ENCODE assay signal across 11 mouse cellular contexts in genomic region chr12:64971399-64971798, GRCm38 (mm10). TPM values are rescaled to one million over a fixed set of nuclear protein-coding genes. Genes with fewer than 3 reads are reported as not detected.
DNase-seq lines count a peak whose midpoint lies in the region; ATAC-seq and TF ChIP-seq lines count a peak whose summit lies in the region.
"Had no signal": no experiment of that assay in that cellular context is flagged by ENCODE, and none has a peak within 500 bp of the region (broad histone marks: within the 10 kb centered on the region; RNA-seq: fewer than 3 reads in every experiment).

No protein-coding gene starts in this region.

- no peaks in the 10 kb centered on the region; the same call in 1 of the 2 replicates for H3K36me3 ChIP-seq in embryonic facial prominence, embryonic 13.5 days
- no peaks in the 10 kb centered on the region for H3K36me3 ChIP-seq in forebrain, embryonic 13.5 days (ENCODE audit: poor library complexity, severe bottlenecking)
- H3K36me3 ChIP-seq in liver, embryonic 14.5 days (replicated peaks; ENCODE audit: control insufficient read depth, insufficient read depth, low read depth): no peaks in the 10 kb centered on the region; the same call in 1 of the 2 replicates
- no peaks in the 10 kb centered on the region for H3K36me3 ChIP-seq in heart, embryonic 11.5 days (ENCODE audit: control insufficient read depth, insufficient read depth, low read length)
- H3K36me3 ChIP-seq: liver, embryonic 15.5 days had no signal

- peaks cover 46% of the 10 kb centered on the region for H3K4me1 ChIP-seq in embryonic facial prominence, embryonic 13.5 days
- H3K4me1 ChIP-seq in forebrain, embryonic 13.5 days: peaks cover 61% of the 10 kb centered on the region
- peaks cover 12 to 15% of the 10 kb centered on the region in 2 experiments for H3K4me1 ChIP-seq in liver, embryonic 14.5 days (replicated peaks; ENCODE audit: control insufficient read depth in 2 of 2, insufficient read depth in 2 of 2, low read length in 1 of 2)
- peaks cover 5% of the 10 kb centered on the region; the same call in 1 of the 2 replicates for H3K4me1 ChIP-seq in heart, embryonic 11.5 days (ENCODE audit: control insufficient read depth, insufficient read depth, low read length)

- no peaks in the 10 kb centered on the region for H3K9me3 ChIP-seq in embryonic facial prominence, embryonic 13.5 days
- H3K9me3 ChIP-seq in forebrain, embryonic 13.5 days (replicated peaks): no peaks in the 10 kb centered on the region
- H3K9me3 ChIP-seq in liver, embryonic 14.5 days (ENCODE audit: control insufficient read depth, low read length): no peaks in the 10 kb centered on the region
- H3K9me3 ChIP-seq in heart, embryonic 11.5 days (replicated peaks; ENCODE audit: control insufficient read depth, low read length): no peaks in the 10 kb centered on the region
- H3K9me3 ChIP-seq: liver, embryonic 15.5 days had no signal

- H3K4me2 ChIP-seq in embryonic facial prominence, embryonic 13.5 days: peak overlapping the region; percentile 61
- peak overlapping the region; percentile 63 for H3K4me2 ChIP-seq in forebrain, embryonic 13.5 days
- peak overlapping the region; percentile 69 for H3K4me2 ChIP-seq in liver, embryonic 14.5 days (ENCODE audit: low read depth)
- H3K4me2 ChIP-seq in heart, embryonic 11.5 days: no peak overlapping the region

- no peak overlapping the region for H3K27ac ChIP-seq in layer of hippocampus, adult 2 months
- no peak overlapping the region for H3K27ac ChIP-seq in embryonic facial prominence, embryonic 13.5 days
- no peak overlapping the region for H3K27ac ChIP-seq in forebrain, embryonic 13.5 days
- H3K27ac ChIP-seq in liver, embryonic 14.5 days: no peak overlapping the region
- H3K27ac ChIP-seq in heart, embryonic 11.5 days (ENCODE audit: low read depth, low read length): no peak overlapping the region
- H3K27ac ChIP-seq: liver, embryonic 15.5 days had no signal

- DNase-seq in layer of hippocampus, adult 2 months (ENCODE audit: low spot score in 2 of 2): no peak
- no peak for DNase-seq in layer of hippocampus, postnatal 14 days (ENCODE audit: low spot score in 2 of 2)
- no peak for DNase-seq in liver, embryonic 14.5 days (ENCODE audit: low read depth in 3 of 3, low spot score in 3 of 3)
- DNase-seq in urinary bladder, postnatal 4 days (ENCODE audit: low spot score in 2 of 2): no peak
- DNase-seq: adrenal gland, postnatal 10 days; heart, postnatal 14 days; kidney, postnatal 10 days had no signal

- ATAC-seq in embryonic facial prominence, embryonic 13.5 days (ENCODE audit: insufficient number of reproducible peaks, insufficient read depth, low FRiP score, low TSS enrichment, low read depth): no peak
- ATAC-seq in forebrain, embryonic 13.5 days: no peak
- ATAC-seq in liver, embryonic 14.5 days (ENCODE audit: insufficient read depth): no peak
- no peak for ATAC-seq in heart, embryonic 11.5 days (replicated peaks; ENCODE audit: insufficient number of reproducible peaks, low FRiP score, low TSS enrichment)

- no peak overlapping the region for H3K9ac ChIP-seq in embryonic facial prominence, embryonic 13.5 days
- H3K9ac ChIP-seq in forebrain, embryonic 13.5 days: no peak overlapping the region
- no peak overlapping the region for H3K9ac ChIP-seq in liver, embryonic 14.5 days (replicated peaks)
- H3K9ac ChIP-seq in heart, embryonic 11.5 days (ENCODE audit: low read depth, low read length): no peak overlapping the region
- H3K9ac ChIP-seq: liver, embryonic 15.5 days had no signal

- peak overlapping the region; percentile 99 for H3K4me3 ChIP-seq in layer of hippocampus, adult 2 months
- no peak overlapping the region for H3K4me3 ChIP-seq in embryonic facial prominence, embryonic 13.5 days
- H3K4me3 ChIP-seq in forebrain, embryonic 13.5 days: no peak overlapping the region
- H3K4me3 ChIP-seq in liver, embryonic 14.5 days (ENCODE audit: insufficient read depth in 1 of 2, low read depth in 2 of 2, low read length in 2 of 2): no peak overlapping the region
- no peak overlapping the region for H3K4me3 ChIP-seq in heart, embryonic 11.5 days (ENCODE audit: low read depth, low read length)
- H3K4me3 ChIP-seq: liver, embryonic 15.5 days had no signal

- H3K27me3 ChIP-seq in embryonic facial prominence, embryonic 13.5 days: no peaks in the 10 kb centered on the region
- H3K27me3 ChIP-seq in forebrain, embryonic 13.5 days: no peaks in the 10 kb centered on the region
- H3K27me3 ChIP-seq in liver, embryonic 14.5 days (ENCODE audit: control insufficient read depth, insufficient read depth, low read length): no peaks in the 10 kb centered on the region
- no peaks in the 10 kb centered on the region for H3K27me3 ChIP-seq in heart, embryonic 11.5 days (ENCODE audit: control insufficient read depth, insufficient read depth, low read length)
- H3K27me3 ChIP-seq: liver, embryonic 15.5 days had no signal

- TF ChIP-seq EP300 in liver, embryonic 14.5 days (IDR thresholded peaks at IDR 0.05; ENCODE audit: low read depth): no peak

- TF ChIP-seq CTCF in layer of hippocampus, adult 2 months (conservative IDR thresholded peaks at IDR 0.05): no peak
- no peak for TF ChIP-seq CTCF in liver, embryonic 14.5 days (IDR thresholded peaks at IDR 0.05; ENCODE audit: low read depth)

RNA-seq across cellular contexts. Expression of gene Togaram1, which starts 5.8 kb away (rescaled TPM):
- total RNA-seq in layer of hippocampus, adult 2 months (2021): 10 to 100 TPM; 49.7 to 50.8 TPM
- 10 to 100 TPM; 37.7 to 38.0 TPM for total RNA-seq in layer of hippocampus, postnatal 14 days (2021)
- 31.6 and 32.8 TPM in 2 replicates for polyA plus RNA-seq in embryonic facial prominence, embryonic 13.5 days (2015; fragmentation: Nextera tagmentation; extraction: Ambion mirVana)
- 20.1 and 25.3 TPM in 2 replicates for polyA plus RNA-seq in forebrain, embryonic 13.5 days (2015; fragmentation: Nextera tagmentation; extraction: Ambion mirVana)
- 2.8 and 3.9 TPM in 2 replicates for polyA plus RNA-seq in liver, embryonic 14.5 days (2012; rRNA removed)
- 6.4 and 6.6 TPM in 2 replicates for polyA plus RNA-seq in liver, embryonic 14.5 days (2014; fragmentation: Nextera tagmentation; extraction: Ambion mirVana)
- polyA plus RNA-seq in heart, embryonic 11.5 days (2014; fragmentation: Nextera tagmentation; extraction: Ambion mirVana): 21.5 and 22.4 TPM in 2 replicates

RNA-seq across cellular contexts. Expression of gene Klhl28, which starts 6.1 kb away (rescaled TPM):
- total RNA-seq in layer of hippocampus, adult 2 months (2021): 10 to 100 TPM; 23.7 to 25.5 TPM
- 10 to 100 TPM; 21.4 to 23.8 TPM for total RNA-seq in layer of hippocampus, postnatal 14 days (2021)
- polyA plus RNA-seq in embryonic facial prominence, embryonic 13.5 days (2015; fragmentation: Nextera tagmentation; extraction: Ambion mirVana): 14.0 and 15.6 TPM in 2 replicates
- 24.9 and 26.3 TPM in 2 replicates for polyA plus RNA-seq in forebrain, embryonic 13.5 days (2015; fragmentation: Nextera tagmentation; extraction: Ambion mirVana)
- 1.4 and 1.6 TPM in 2 replicates for polyA plus RNA-seq in liver, embryonic 14.5 days (2012; rRNA removed)
- 3.0 and 3.1 TPM in 2 replicates for polyA plus RNA-seq in liver, embryonic 14.5 days (2014; fragmentation: Nextera tagmentation; extraction: Ambion mirVana)
- 9.3 and 12.2 TPM in 2 replicates for polyA plus RNA-seq in heart, embryonic 11.5 days (2014; fragmentation: Nextera tagmentation; extraction: Ambion mirVana)

RNA-seq across cellular contexts. Expression of gene Gm527, which starts 53.7 kb away (rescaled TPM):
- 10 to 100 TPM; 10.5 to 15.7 TPM for total RNA-seq in layer of hippocampus, adult 2 months (2021)
- 10 to 100 TPM; 11.7 to 12.3 TPM for total RNA-seq in layer of hippocampus, postnatal 14 days (2021)
- 2.3 and 3.5 TPM in 2 replicates for polyA plus RNA-seq in embryonic facial prominence, embryonic 13.5 days (2015; fragmentation: Nextera tagmentation; extraction: Ambion mirVana)
- polyA plus RNA-seq in forebrain, embryonic 13.5 days (2015; fragmentation: Nextera tagmentation; extraction: Ambion mirVana): 1.6 and 2.6 TPM in 2 replicates
- polyA plus RNA-seq in liver, embryonic 14.5 days (2012; rRNA removed): 0.26 and 0.42 TPM in 2 replicates
- 0.17 and 0.44 TPM in 2 replicates for polyA plus RNA-seq in liver, embryonic 14.5 days (2014; fragmentation: Nextera tagmentation; extraction: Ambion mirVana)
- polyA plus RNA-seq in heart, embryonic 11.5 days (2014; fragmentation: Nextera tagmentation; extraction: Ambion mirVana): 0.70 and 1.3 TPM in 2 replicates
